Mouse (Mus musculus) forebrain, postnatal 0 days (tissue): ENCODE data around the gene Tfap4. TPM values are rescaled to one million over a fixed set of nuclear protein-coding genes. Genes with fewer than 3 reads are reported as not detected.

Experiments used
- ATAC-seq: fragments of 200-750 bp; cut with Nextera tagmentation; 2 replicates; pipeline ENCODE4 v1.8.0; 2017; ENCODE audit warnings: mild to moderate bottlenecking, moderate library complexity
- DNase-seq: peaks from one replicate; pipeline ENCODE4 v3.0.0-alpha.2; 2015
- H3K27ac ChIP-seq: fragments of 300-500 bp; sonication (generic); 2 replicates; pipeline ENCODE4 v1.5.1; 2014; ENCODE audit warnings: low read depth, mild to moderate bottlenecking, antibody characterized with exemption, low read length, moderate library complexity, mixed read lengths
- H3K27me3 ChIP-seq: fragments of 300-500 bp; sonication (generic); 2 replicates; pipeline ENCODE4 v1.6.1; 2014; ENCODE audit warnings: mild to moderate bottlenecking, low read length, mixed read lengths; ENCODE audit not compliant: insufficient read depth
- H3K36me3 ChIP-seq: fragments of 300-500 bp; sonication (generic); 2 replicates; pipeline ENCODE4 v1.6.1; 2014; ENCODE audit warnings: mild to moderate bottlenecking, moderate library complexity; ENCODE audit not compliant: insufficient read depth
- H3K4me1 ChIP-seq: fragments of 300-500 bp; sonication (generic); 2 replicates; pipeline ENCODE4 v1.6.1; 2014; ENCODE audit warnings: antibody characterized with exemption; ENCODE audit not compliant: insufficient read depth
- H3K4me2 ChIP-seq: fragments of 300-500 bp; sonication (generic); 2 replicates; pipeline ENCODE4 v1.6.1; 2014; ENCODE audit warnings: low read depth, mild to moderate bottlenecking, moderate library complexity
- H3K4me3 ChIP-seq: fragments of 300-500 bp; sonication (generic); 2 replicates; pipeline ENCODE4 v1.5.1; 2014; ENCODE audit warnings: low read depth, low read length, mixed read lengths
- H3K9ac ChIP-seq: fragments of 300-500 bp; sonication (generic); 2 replicates; pipeline ENCODE4 v1.6.1; 2014; ENCODE audit warnings: mild to moderate bottlenecking
- H3K9me3 ChIP-seq: fragments of 300-500 bp; sonication (generic); 2 replicates; pipeline ENCODE4 v1.6.1; 2016; ENCODE audit warnings: low read length
- CTCF ChIP-seq: sonication (generic); IDR thresholded peaks from 2 replicates; pipeline ENCODE4 v1.5.1; 2016; ENCODE audit warnings: antibody characterized with exemption, control low read depth, low read depth
- WGBS: fragments of 180-500 bp; shearing (Covaris S2); extraction: QIAGEN DNeasy Blood & Tissue Kit; methylation state at CpG from one replicate; pipeline ENCODE4 v1.1.7; 2014; 5-methylcytosine and 5-hydroxymethylcytosine counted together
- polyA plus RNA-seq: library from polyadenylated mRNA; unstranded; fragments of >200 nt; fragmentation: Nextera tagmentation; extraction: Ambion mirVana; gene quantifications from 2 replicates; pipeline ENCODE4 v1.2.1, GENCODE M21; 2015
- total RNA-seq: library from RNA; depleted of rRNA; stranded (reverse); fragments of >200 nt; gene quantifications from 2 replicates; pipeline ENCODE4 v1.2.3, GENCODE M21; 2014; rRNA removed

Gene Tfap4
- total and polyA plus RNA-seq, 2 experiments from 2014 or later: 8.0 to 10.2 TPM

GRCm38 (mm10) chr16:4495861-4496260, 63.8 kb downstream of the Tfap4 start:
- H3K4me1 ChIP-seq: no peaks in the 10 kb centered on the region
- H3K9me3 ChIP-seq: no peaks in the 10 kb centered on the region
- DNase-seq (no peak), ATAC-seq (no peak)
- no peak overlapping the region for H3K4me3 ChIP-seq
- H3K4me2 ChIP-seq: no peak overlapping the region
- no peak for TF ChIP-seq CTCF
- H3K27me3 ChIP-seq: no peaks in the 10 kb centered on the region
- H3K36me3 ChIP-seq: no peaks in the 10 kb centered on the region
- no peak overlapping the region for H3K9ac ChIP-seq
- H3K27ac ChIP-seq: no peak overlapping the region
- 94% methylated on average over 5 of the region's 5 CpGs for WGBS

Other genes with a start within 250 kb of the Tfap4 start
- 18.0 and 19.9 TPM in 2 replicates for gene Adcy9, start 139.4 kb downstream of the Tfap4 start, total RNA-seq
- gene Adcy9, start 139.4 kb downstream of the Tfap4 start, polyA plus RNA-seq: 2.4 and 3.8 TPM in 2 replicates
- gene Srl, start 18.0 kb downstream of the Tfap4 start, total RNA-seq: 55.0 and 55.9 TPM in 2 replicates
- 18.8 and 23.4 TPM in 2 replicates for gene Srl, start 18.0 kb downstream of the Tfap4 start, polyA plus RNA-seq
- gene Glis2, start 34.9 kb upstream of the Tfap4 start, total RNA-seq: 13.3 and 15.2 TPM in 2 replicates
- gene Glis2, start 34.9 kb upstream of the Tfap4 start, polyA plus RNA-seq: 7.1 and 11.6 TPM in 2 replicates
- gene Pam16, start 65.1 kb upstream of the Tfap4 start, total RNA-seq: 52.2 and 54.5 TPM in 2 replicates
- 138 and 161 TPM in 2 replicates for gene Pam16, start 65.1 kb upstream of the Tfap4 start, polyA plus RNA-seq
- 5.5 and 6.5 TPM in 2 replicates for gene Vasn, start 80.1 kb upstream of the Tfap4 start, total RNA-seq
- 3.0 and 3.6 TPM in 2 replicates for gene Vasn, start 80.1 kb upstream of the Tfap4 start, polyA plus RNA-seq
- gene Dnaja3, start 80.1 kb upstream of the Tfap4 start, total RNA-seq: 47.2 and 51.5 TPM in 2 replicates
- 37.5 and 48.6 TPM in 2 replicates for gene Dnaja3, start 80.1 kb upstream of the Tfap4 start, polyA plus RNA-seq
- 24.9 and 25.2 TPM in 2 replicates for gene Coro7, start 119.9 kb upstream of the Tfap4 start, total RNA-seq
- 23.5 and 29.3 TPM in 2 replicates for gene Coro7, start 119.9 kb upstream of the Tfap4 start, polyA plus RNA-seq
- gene Nmral1, start 159.5 kb upstream of the Tfap4 start, total RNA-seq: 45.7 and 46.1 TPM in 2 replicates
- gene Nmral1, start 159.5 kb upstream of the Tfap4 start, polyA plus RNA-seq: 42.9 and 44.3 TPM in 2 replicates
- 54.5 and 63.7 TPM in 2 replicates for gene Hmox2, start 166.5 kb upstream of the Tfap4 start, total RNA-seq
- gene Hmox2, start 166.5 kb upstream of the Tfap4 start, polyA plus RNA-seq: 88.7 and 92.5 TPM in 2 replicates
- gene Cdip1, start 230.4 kb upstream of the Tfap4 start, total RNA-seq: 89.5 and 99.0 TPM in 2 replicates
- 107 and 115 TPM in 2 replicates for gene Cdip1, start 230.4 kb upstream of the Tfap4 start, polyA plus RNA-seq